ENCODE assay signal across 8 mouse cellular contexts in the genomic region with DNA sequence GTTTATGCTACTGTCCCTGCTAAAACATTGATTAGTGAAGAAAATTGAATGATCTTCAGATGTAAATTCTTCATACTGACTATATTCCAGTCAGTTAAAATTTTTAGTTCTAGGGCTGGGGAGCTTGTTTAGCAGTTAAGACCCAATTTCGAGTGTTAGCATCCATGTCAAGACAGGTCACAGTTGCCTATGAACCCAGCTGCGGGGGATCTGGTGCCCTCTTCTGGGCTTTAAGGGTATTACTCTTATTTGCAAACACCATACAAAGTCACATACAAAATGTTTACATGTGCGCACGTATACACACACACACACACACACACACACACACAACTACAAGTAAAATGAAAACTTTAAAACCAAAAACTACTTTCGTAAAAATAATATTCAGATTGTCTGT. TPM values are rescaled to one million over a fixed set of nuclear protein-coding genes. Genes with fewer than 3 reads are reported as not detected.
DNase-seq lines count a peak whose midpoint lies in the region; ATAC-seq lines count a peak whose summit lies in the region.

No protein-coding gene starts in this region.

- no peak overlapping the region for H3K27ac ChIP-seq in forebrain, embryonic 10.5 days
- no peak overlapping the region for H3K27ac ChIP-seq in forebrain, embryonic 16.5 days (ENCODE audit: low read length)
- H3K27ac ChIP-seq in midbrain, embryonic 14.5 days (replicated peaks; ENCODE audit: low read depth, low read length) = no peak overlapping the region
- no peak overlapping the region for H3K27ac ChIP-seq in midbrain, embryonic 15.5 days
- no peak overlapping the region for H3K27ac ChIP-seq in liver, embryonic 11.5 days (ENCODE audit: low read depth, low read length)

- H3K36me3 ChIP-seq in forebrain, embryonic 10.5 days (replicated peaks) = peaks cover 67% of the 10 kb centered on the region
- peaks cover 37% of the 10 kb centered on the region for H3K36me3 ChIP-seq in forebrain, embryonic 16.5 days (ENCODE audit: control insufficient read depth, insufficient read depth)
- H3K36me3 ChIP-seq in midbrain, embryonic 14.5 days (ENCODE audit: control insufficient read depth, insufficient read depth, low read length) = peaks cover 73% of the 10 kb centered on the region
- H3K36me3 ChIP-seq in midbrain, embryonic 15.5 days (replicated peaks) = peaks cover 57% of the 10 kb centered on the region
- peaks cover 9% of the 10 kb centered on the region for H3K36me3 ChIP-seq in liver, embryonic 11.5 days (ENCODE audit: control insufficient read depth, insufficient read depth, low read length)

- DNase-seq in forebrain, embryonic 10.5 days (ENCODE audit: extremely low spot score, low spot score) = peak; percentile 24
- DNase-seq in midbrain, embryonic 14.5 days = peak; percentile 56
- DNase-seq in cerebellum, postnatal 14 days = peak; percentile 42 to 46
- DNase-seq in liver, embryonic 11.5 days (ENCODE audit: low spot score) = no peak
- DNase-seq in skeletal muscle tissue, adult 2 months (ENCODE audit: low read depth, low spot score) = peak; percentile 17
- DNase-seq in urinary bladder, postnatal 36 days (ENCODE audit: low spot score in 2 of 2) = no peak

- no peak overlapping the region for H3K4me3 ChIP-seq in forebrain, embryonic 10.5 days
- no peak overlapping the region for H3K4me3 ChIP-seq in forebrain, embryonic 16.5 days (replicated peaks; ENCODE audit: low read length)
- H3K4me3 ChIP-seq in midbrain, embryonic 14.5 days (replicated peaks; ENCODE audit: low read depth, low read length) = no peak overlapping the region
- no peak overlapping the region for H3K4me3 ChIP-seq in midbrain, embryonic 15.5 days
- no peak overlapping the region for H3K4me3 ChIP-seq in liver, embryonic 11.5 days (ENCODE audit: low read depth, low read length)

- H3K27me3 ChIP-seq in forebrain, embryonic 10.5 days (ENCODE audit: poor library complexity, severe bottlenecking) = no peaks in the 10 kb centered on the region
- no peaks in the 10 kb centered on the region for H3K27me3 ChIP-seq in forebrain, embryonic 16.5 days (replicated peaks; ENCODE audit: control insufficient read depth, insufficient read depth, low read length)
- H3K27me3 ChIP-seq in midbrain, embryonic 14.5 days (ENCODE audit: control insufficient read depth, insufficient read depth, low read length) = no peaks in the 10 kb centered on the region
- no peaks in the 10 kb centered on the region for H3K27me3 ChIP-seq in midbrain, embryonic 15.5 days (replicated peaks)
- no peaks in the 10 kb centered on the region for H3K27me3 ChIP-seq in liver, embryonic 11.5 days (replicated peaks; ENCODE audit: control insufficient read depth, insufficient read depth, low read length)

- no peaks in the 10 kb centered on the region for H3K9me3 ChIP-seq in forebrain, embryonic 10.5 days
- H3K9me3 ChIP-seq in forebrain, embryonic 16.5 days (ENCODE audit: control insufficient read depth, low read length) = no peaks in the 10 kb centered on the region
- H3K9me3 ChIP-seq in midbrain, embryonic 14.5 days (ENCODE audit: control insufficient read depth, low read length) = no peaks in the 10 kb centered on the region
- no peaks in the 10 kb centered on the region for H3K9me3 ChIP-seq in midbrain, embryonic 15.5 days
- no peaks in the 10 kb centered on the region for H3K9me3 ChIP-seq in liver, embryonic 11.5 days (ENCODE audit: control insufficient read depth, low read length)

- no peak for ATAC-seq in forebrain, embryonic 16.5 days
- ATAC-seq in midbrain, embryonic 14.5 days (ENCODE audit: low FRiP score, low TSS enrichment) = no peak
- no peak for ATAC-seq in midbrain, embryonic 15.5 days (replicated peaks)
- ATAC-seq in liver, embryonic 11.5 days (replicated peaks; ENCODE audit: low FRiP score) = 0 out of 2 replicates have a peak, but pooled peaks have one; percentile 43

- H3K4me2 ChIP-seq in forebrain, embryonic 16.5 days (ENCODE audit: low read length) = no peak overlapping the region
- no peak overlapping the region for H3K4me2 ChIP-seq in midbrain, embryonic 14.5 days (ENCODE audit: low read length)
- no peak overlapping the region for H3K4me2 ChIP-seq in midbrain, embryonic 15.5 days
- H3K4me2 ChIP-seq in liver, embryonic 11.5 days = no peak overlapping the region

- H3K4me1 ChIP-seq in forebrain, embryonic 10.5 days = no peaks in the 10 kb centered on the region
- H3K4me1 ChIP-seq in forebrain, embryonic 16.5 days (replicated peaks; ENCODE audit: control insufficient read depth, insufficient read depth, low read length) = no peaks in the 10 kb centered on the region
- no peaks in the 10 kb centered on the region for H3K4me1 ChIP-seq in midbrain, embryonic 14.5 days (ENCODE audit: control insufficient read depth, insufficient read depth, low read length)
- H3K4me1 ChIP-seq in midbrain, embryonic 15.5 days = no peaks in the 10 kb centered on the region
- no peaks in the 10 kb centered on the region for H3K4me1 ChIP-seq in liver, embryonic 11.5 days (replicated peaks; ENCODE audit: control insufficient read depth, insufficient read depth, low read length)

- 58% methylated on average over 5 of the region's 5 CpGs for WGBS in forebrain, embryonic 10.5 days
- 46% methylated on average over 5 of the region's 5 CpGs for WGBS in forebrain, embryonic 16.5 days
- WGBS in midbrain, embryonic 14.5 days = 49% methylated on average over 5 of the region's 5 CpGs
- 49% methylated on average over 5 of the region's 5 CpGs for WGBS in midbrain, embryonic 15.5 days
- WGBS in liver, embryonic 11.5 days = 43% methylated on average over 5 of the region's 5 CpGs

- H3K9ac ChIP-seq in forebrain, embryonic 16.5 days (replicated peaks; ENCODE audit: low read depth, low read length) = no peak overlapping the region
- H3K9ac ChIP-seq in midbrain, embryonic 14.5 days (replicated peaks; ENCODE audit: low read length) = no peak overlapping the region
- no peak overlapping the region for H3K9ac ChIP-seq in midbrain, embryonic 15.5 days
- H3K9ac ChIP-seq in liver, embryonic 11.5 days (ENCODE audit: low read depth, low read length) = no peak overlapping the region

RNA-seq across cellular contexts. Expression of gene Acbd5, which starts 24.2 kb away (rescaled TPM):
- polyA plus RNA-seq in forebrain, embryonic 10.5 days (2016; fragmentation: Nextera tagmentation; extraction: Ambion mirVana) = 27.8 and 28.8 TPM in 2 replicates
- polyA plus RNA-seq in forebrain, embryonic 16.5 days (2015; fragmentation: Nextera tagmentation; extraction: Ambion mirVana) = 81.7 and 83.2 TPM in 2 replicates
- polyA plus RNA-seq in midbrain, embryonic 14.5 days (2014; fragmentation: Nextera tagmentation; extraction: Ambion mirVana) = 58.6 and 61.3 TPM in 2 replicates
- 76.1 and 85.8 TPM in 2 replicates for polyA plus RNA-seq in midbrain, embryonic 15.5 days (2015; fragmentation: Nextera tagmentation; extraction: Ambion mirVana)
- 17.9 and 20.4 TPM in 2 replicates for polyA plus RNA-seq in liver, embryonic 11.5 days (2014; fragmentation: Nextera tagmentation; extraction: Ambion mirVana)

RNA-seq across cellular contexts. Expression of gene Abi1, which starts 52.2 kb away (rescaled TPM):
- polyA plus RNA-seq in forebrain, embryonic 10.5 days (2016; fragmentation: Nextera tagmentation; extraction: Ambion mirVana) = 36.1 and 37.7 TPM in 2 replicates
- polyA plus RNA-seq in forebrain, embryonic 16.5 days (2015; fragmentation: Nextera tagmentation; extraction: Ambion mirVana) = 65.3 and 66.9 TPM in 2 replicates
- polyA plus RNA-seq in midbrain, embryonic 14.5 days (2014; fragmentation: Nextera tagmentation; extraction: Ambion mirVana) = 63.5 and 64.3 TPM in 2 replicates
- polyA plus RNA-seq in midbrain, embryonic 15.5 days (2015; fragmentation: Nextera tagmentation; extraction: Ambion mirVana) = 63.1 and 63.6 TPM in 2 replicates
- 31.2 and 33.3 TPM in 2 replicates for polyA plus RNA-seq in liver, embryonic 11.5 days (2014; fragmentation: Nextera tagmentation; extraction: Ambion mirVana)

Comparison
In these comparisons a context has a peak if more than half of its experiments do, and no peak if none do; other contexts are left out.
1. DNase-seq: peak in forebrain, embryonic 10.5 days (single experiment), midbrain, embryonic 14.5 days (single experiment), cerebellum, postnatal 14 days (2 of 2) and skeletal muscle tissue, adult 2 months (single experiment); none in liver, embryonic 11.5 days (single experiment) and urinary bladder, postnatal 36 days (0 of 2).